Mouse (Mus musculus): ENCODE results near the gene Egln2.
A peak's percentile ranks its signal among the peaks of the same experiment; 100 is the strongest.

Egln2 gene

DNA sequence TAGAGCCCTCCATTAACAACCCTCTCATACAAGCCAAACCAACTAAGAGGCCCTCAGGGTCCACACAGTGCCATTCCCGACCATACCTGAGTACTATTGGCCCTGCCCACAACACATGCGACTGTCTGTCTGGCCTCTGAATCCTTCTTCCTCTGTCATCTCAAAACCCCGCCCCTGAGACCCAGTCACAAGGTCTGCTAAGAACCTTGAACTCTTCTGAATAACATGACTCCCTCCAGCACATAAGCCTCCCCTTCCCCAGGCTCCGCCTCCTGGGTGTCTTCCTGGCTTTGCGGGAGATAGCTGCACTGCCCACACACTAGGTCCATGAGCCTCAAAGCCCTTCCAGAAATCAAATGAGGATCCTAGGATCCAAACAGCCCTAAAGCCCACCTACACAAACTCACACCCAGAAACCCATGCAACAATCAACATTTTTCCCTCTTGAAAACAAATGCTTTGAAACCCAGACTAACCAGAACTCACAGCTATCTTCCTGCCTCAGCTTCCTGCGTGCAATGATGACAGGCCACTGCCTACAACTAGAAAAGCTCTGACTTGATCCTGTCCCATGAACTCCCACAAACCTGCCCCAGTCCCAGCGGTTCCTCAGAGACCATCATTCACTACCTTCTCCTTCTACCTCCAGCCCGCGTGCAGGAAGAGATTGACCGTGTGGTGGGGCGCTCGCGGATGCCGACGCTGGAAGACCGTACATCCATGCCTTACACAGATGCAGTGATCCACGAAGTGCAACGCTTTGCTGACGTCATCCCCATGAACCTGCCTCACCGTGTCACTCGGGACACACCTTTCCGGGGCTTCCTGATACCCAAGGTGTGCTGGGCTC, 35.9 kb downstream of the Egln2 start:
- no peak for DNase-seq

DNA sequence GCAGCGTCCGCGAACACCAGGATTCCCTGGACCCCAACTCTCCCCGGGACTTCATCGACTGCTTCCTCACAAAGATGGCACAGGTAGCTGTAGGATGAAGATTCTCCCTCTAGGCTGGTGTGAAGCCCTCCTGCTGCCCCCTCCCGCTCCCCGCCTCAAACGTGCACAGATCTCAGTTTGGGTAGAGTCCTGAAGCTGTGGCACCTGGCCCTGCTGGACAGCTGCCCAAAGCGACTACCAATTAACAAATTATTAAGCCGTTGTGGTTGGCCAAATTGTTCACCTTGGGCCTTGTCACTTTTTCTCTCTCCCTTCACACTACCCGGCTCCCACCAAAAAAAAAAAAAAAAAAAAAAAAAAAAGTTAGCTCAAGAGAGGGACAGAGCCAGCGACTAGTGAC, 36.8 kb downstream of the Egln2 start:
- no peak for DNase-seq

DNA sequence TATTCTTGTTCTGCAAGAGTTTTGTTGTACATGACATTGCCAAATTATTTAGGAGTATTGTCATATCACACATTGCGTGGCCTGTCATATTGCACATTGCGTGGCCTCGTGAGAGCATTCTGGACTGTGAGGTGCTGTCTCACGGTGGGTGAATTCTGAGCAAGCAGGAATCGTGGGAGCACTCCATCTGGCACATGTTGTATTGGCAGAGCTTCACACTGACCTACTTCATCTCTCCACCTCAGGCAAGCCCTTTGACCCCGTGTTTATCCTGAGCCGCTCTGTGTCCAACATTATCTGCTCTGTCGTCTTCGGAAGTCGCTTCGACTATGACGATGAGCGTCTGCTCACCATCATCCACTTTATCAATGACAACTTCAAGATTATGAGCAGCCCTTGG, 37.7 kb downstream of the Egln2 start:
- no peak for DNase-seq

DNA sequence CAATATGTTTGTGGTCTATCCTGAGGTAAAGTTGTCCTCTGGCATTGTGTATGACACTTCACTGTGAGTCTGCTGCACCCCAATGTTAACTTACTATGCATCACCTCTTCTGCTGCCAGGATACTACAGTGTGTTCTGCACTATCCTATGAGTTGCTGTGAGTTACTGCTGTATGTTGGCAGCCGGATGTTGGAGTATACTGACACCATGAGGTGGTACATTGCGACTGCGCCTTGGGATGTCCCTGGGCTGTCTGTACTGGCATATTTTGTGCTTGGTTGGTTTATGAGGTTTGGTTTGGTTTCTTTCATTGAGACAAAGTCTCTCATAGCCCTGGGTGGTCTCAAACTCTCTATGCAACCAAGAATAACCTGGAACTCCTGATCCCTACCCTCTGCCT, 38.4 kb downstream of the Egln2 start:
- peak; percentile 42 for DNase-seq

DNA sequence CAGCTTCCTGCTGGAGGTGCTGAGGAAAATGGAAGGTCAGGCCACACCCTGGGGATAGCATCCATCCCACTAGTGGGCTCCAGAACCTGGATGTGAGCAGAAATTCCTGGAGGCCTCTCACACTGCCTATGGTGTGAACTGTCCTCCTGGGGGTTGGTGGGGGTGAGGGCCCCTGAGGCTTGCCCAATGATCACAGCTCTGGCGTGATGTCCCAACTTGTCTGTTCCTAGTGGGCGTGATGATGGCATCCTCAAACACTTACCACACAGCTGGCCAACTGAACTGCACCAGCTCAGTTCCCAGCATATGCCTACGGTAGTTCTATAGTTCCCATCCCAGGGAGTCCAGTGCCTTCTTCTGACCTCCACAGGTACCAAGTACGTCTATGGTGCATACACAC, 41.6 kb downstream of the Egln2 start:
- DNase-seq, result no peak

DNA sequence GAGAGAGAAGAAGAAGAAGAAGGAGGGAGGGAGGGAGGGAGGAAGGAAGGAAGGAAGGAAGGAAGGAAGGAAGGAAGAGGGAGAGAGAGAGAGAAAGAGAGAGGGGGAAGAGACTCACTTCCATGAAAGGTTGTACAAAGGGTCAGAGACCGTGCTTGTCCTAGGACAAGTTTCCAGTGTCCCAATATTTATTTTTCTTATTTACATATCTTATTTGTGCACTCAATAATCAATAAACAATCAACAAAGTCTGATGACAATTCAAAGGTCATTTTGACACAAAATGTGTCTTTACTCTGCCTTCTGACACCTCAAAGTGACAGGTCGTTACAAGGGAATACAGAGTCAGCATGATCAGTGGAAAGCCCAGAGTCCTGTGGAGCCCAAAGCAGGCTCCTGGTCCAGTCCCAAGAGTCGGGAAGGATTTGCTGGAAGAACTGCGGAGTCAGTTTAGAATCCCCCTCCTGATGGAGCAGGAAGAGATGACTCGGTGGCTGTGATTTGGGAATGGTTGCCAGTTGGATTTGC, 42.2 kb downstream of the Egln2 start:
- DNase-seq, result no peak

DNA sequence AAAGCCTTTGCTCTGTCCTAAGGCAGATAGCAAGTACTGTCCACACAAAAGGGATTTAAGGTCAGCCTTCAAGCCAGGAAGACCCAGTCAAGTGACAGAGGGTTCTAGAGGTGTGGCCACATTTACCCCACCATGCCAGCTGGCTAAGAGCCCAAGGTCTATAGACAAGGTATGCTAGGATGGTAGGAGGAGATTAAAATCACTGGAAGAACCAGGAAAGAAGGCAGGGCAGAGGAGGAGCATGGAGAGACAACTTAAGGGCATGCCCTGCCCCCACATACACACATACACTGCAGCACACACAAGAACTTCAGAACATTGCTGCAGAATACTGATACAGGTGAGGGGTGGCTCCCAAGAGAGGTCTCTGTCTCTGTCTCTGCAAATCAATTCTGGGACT, 46.9 kb downstream of the Egln2 start, which contains the start of gene Cyp2f2:
Cyp2f2 (plus strand) TSS at position 234 of the 400 bp plus-strand sequence.
- no peak for DNase-seq

DNA sequence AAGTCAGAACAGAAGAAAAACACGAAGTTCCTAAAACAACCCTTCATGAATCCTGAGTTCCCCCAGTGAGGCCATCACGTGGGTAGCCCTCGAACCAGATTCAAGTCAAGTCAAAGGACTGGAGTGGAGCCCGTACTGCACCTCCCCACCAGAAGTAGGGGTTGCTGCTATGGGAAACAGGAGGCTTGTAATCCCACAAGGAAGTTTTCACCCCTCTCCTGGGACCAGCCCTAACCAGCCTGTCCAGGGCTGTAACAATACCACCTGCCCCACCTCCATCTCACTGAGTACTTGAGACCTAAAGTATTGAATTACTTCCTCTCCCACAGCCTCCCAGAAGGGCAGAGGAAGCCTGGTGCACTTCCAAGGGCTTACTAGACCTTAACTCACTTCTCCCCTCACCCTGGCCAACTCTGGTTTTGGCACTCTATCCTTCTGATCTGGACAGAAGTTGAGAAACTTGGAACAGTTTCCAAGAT, 48.5 kb downstream of the Egln2 start:
- no peak for DNase-seq

DNA sequence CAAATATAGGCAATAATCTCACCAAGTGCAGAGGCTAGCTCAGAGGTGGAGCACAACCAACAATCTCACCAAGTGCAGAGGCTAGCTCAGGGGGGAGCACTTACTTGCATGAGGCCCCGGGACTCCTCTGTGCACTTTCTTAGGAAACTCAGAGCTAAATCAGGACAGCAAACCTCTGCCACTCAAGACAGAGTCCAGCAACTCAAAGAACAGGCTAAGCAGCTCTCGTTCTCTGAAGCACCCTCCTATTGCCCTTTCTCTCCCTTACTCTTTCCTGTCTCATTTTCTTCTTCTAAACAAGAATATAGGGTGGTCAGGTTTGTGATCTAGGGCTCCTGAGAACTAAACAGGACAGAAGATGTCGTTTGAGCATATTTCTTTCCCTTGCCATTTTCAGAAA, 54.6 kb downstream of the Egln2 start:
- no peak for DNase-seq

DNA sequence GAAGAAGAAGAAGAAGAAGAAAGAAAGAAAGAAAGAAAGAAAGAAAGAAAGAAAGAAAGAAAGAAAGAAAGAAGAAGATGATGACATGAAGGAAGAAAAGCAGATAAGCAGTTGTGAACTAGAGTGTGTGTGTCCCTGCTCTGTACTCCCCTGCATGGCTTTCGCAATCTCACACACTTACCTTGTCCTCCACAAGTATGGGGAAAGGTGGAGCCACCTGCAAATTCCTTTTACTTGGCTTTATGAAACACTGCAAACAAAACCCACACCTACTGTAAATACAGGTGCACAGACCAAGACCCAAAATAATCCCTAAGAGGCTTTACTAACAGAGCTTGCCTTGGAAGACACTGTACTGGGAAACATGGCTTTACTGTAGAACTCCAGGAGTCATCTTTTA, 55.6 kb downstream of the Egln2 start:
- DNase-seq, result no peak

DNA sequence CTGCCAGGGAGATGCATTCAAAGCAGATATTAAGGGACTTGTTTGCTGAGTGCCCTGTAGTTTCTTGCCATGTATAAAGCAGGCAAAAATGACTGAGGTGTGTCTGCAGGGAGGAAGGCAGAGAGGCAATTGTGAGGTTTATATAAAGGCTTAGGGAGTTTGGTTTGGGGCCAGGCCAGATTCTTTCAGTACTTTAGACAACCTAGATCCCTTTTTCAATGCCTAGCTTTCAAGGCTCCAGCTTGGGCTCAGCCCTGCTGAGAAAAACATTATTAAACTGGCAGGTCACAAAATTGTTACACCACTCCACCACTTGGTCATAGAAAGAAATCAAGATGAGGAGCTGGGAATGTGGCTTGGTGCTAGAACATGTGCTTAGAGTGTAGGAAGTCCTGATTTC, 56.3 kb downstream of the Egln2 start:
- no peak for DNase-seq

All from embryo, embryonic 11 days (tissue).